Mouse (Mus musculus) E14TG2a.4 (cell line): ENCODE measurements around the gene Apoc1.

Experiments
- CTCF ChIP-seq: conservative IDR thresholded peaks from 2 replicates; pipeline ENCODE4 v1.5.1; 2014; ENCODE audit warnings: low read length
- NANOG ChIP-seq: IDR thresholded peaks from 2 replicates; pipeline ENCODE4 v1.6.1; 2014; ENCODE audit warnings: borderline replicate concordance, low read length, mixed read lengths

DNA sequence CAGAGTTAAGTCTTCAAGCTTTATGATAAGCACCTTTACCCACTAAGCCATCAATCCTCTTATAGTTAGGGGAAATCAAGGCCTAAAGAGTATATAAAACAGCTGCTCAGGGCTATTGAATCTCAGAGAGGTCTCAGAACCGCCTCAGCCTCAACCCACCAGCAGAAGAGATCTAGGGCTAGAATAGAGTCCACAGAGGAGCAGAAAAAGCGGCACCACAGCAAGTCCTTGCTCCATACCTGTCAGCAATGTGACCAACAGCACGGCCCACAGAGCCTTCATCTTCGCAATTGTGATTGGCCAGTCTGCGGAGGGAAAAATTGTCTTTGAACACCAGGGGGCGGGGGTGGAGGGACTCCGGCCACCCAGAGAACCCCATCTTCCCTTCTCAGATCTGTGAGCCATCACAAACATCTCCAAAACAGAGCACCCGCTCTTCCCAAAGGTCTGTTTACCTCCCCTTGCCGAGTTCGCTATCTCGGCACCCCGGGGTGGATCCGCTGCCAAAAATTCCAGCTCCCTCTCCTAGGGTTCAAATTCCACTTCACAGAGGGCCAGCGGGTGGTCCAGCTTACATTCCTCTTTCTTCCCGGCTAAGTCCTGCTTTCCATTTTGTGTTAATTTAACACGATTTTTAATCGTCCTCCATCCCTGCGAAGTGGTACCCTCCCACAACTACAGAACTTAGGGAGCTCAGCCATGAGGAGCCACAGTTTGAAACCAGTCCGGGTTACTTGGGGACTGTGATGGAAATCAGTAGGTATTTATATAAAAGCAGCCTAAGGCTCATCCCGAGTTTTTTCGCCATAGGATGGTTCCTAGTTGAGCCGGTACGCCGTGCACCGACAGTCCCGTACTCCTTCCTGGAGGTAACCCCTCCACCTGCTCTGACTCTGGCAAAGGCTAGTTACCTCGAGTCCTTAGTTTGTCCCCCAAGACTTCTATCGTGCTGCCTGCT, 5.8 kb upstream of the Apoc1 start:
- TF ChIP-seq CTCF, result peak; percentile 23; the same call in 1 of the 2 replicates
- no peak for TF ChIP-seq NANOG
